Mouse (Mus musculus) thymus, adult 2 months (tissue): ENCODE results near the gene H1foo. TPM values are rescaled to one million over a fixed set of nuclear protein-coding genes. Genes with fewer than 3 reads are reported as not detected.

ENCODE experiments used
- DNase-seq: peaks from one replicate; pipeline ENCODE4 v3.0.0; 2021
- H3K27ac ChIP-seq: fragments of 200-500 bp; 2 replicates; pipeline ENCODE4 v1.5.1; 2012; ENCODE audit warnings: low read length, control low read depth; ENCODE audit not compliant: control insufficient read depth, insufficient read depth
- H3K27me3 ChIP-seq: fragments of 200-500 bp; 2 replicates; pipeline ENCODE4 v1.6.1; 2012; ENCODE audit warnings: mild to moderate bottlenecking, low read length, moderate library complexity, mixed read lengths; ENCODE audit not compliant: control insufficient read depth, insufficient read depth
- H3K36me3 ChIP-seq: fragments of 200-500 bp; 2 replicates; pipeline ENCODE4 v1.6.1; 2012; ENCODE audit warnings: mild to moderate bottlenecking, low read length, moderate library complexity; ENCODE audit not compliant: control insufficient read depth, insufficient read depth
- H3K4me1 ChIP-seq: fragments of 200-500 bp; replicated peaks from 2 replicates; pipeline ENCODE4 v1.6.1; 2012; ENCODE audit warnings: low read length; ENCODE audit not compliant: control insufficient read depth, insufficient read depth
- H3K4me3 ChIP-seq: fragments of 200-500 bp; 2 replicates; pipeline ENCODE4 v1.5.1; 2012; ENCODE audit warnings: mild to moderate bottlenecking, low read length, control low read depth, moderate library complexity; ENCODE audit not compliant: control insufficient read depth, insufficient read depth
- CTCF ChIP-seq: fragments of 200-500 bp; IDR thresholded peaks from 2 replicates; pipeline ENCODE4 v1.5.1; 2012; ENCODE audit warnings: mild to moderate bottlenecking, control low read depth, low read length, moderate library complexity, borderline replicate concordance; ENCODE audit not compliant: control insufficient read depth, poor library complexity, insufficient read depth; ENCODE audit errors: extremely low read depth
- POLR2A ChIP-seq: fragments of 200-500 bp; IDR thresholded peaks from 2 replicates; pipeline ENCODE4 v1.6.1; 2012; ENCODE audit warnings: mild to moderate bottlenecking, low read length, control low read depth, moderate library complexity; ENCODE audit not compliant: control insufficient read depth, poor library complexity, insufficient read depth; ENCODE audit errors: extremely low read depth
- WGBS: fragments of 180-500 bp; shearing (Covaris S2); methylation state at CpG from one replicate; pipeline ENCODE4 v1.1.7; 2018; 5-methylcytosine and 5-hydroxymethylcytosine counted together
- polyA plus RNA-seq: library from polyadenylated mRNA; depleted of rRNA; stranded (reverse); fragments of >200 nt; gene quantifications from 2 replicates; pipeline ENCODE4 v1.2.3, GENCODE M21; 2012

Gene H1foo
- polyA plus RNA-seq, 1 experiment, result 0.81 TPM

- Histone ChIP-seq H3K4me3 (peak overlapping the region; percentile 62), H3K4me1 (peaks cover 80% of the 10 kb centered on the region), H3K27ac (peak overlapping the region; percentile 99), H3K27me3 (no peaks in the 10 kb centered on the region), H3K36me3 (no peaks in the 10 kb centered on the region)
- WGBS, result 21% methylated on average over 3 of the region's 3 CpGs
- DNase-seq, result no peak
- TF ChIP-seq CTCF (no peak), POLR2A (no peak)
These were observed 45.3 kb downstream of the H1foo start for GRCm38 (mm10) chr6:115990056-115990455.

GRCm38 (mm10) chr6:115990479-115990878 is 45.7 kb downstream of the H1foo start:
- no peak for TF ChIP-seq POLR2A
- TF ChIP-seq CTCF, result no peak
- no peaks in the 10 kb centered on the region for H3K27me3 ChIP-seq
- H3K4me1 ChIP-seq, result peaks cover 77% of the 10 kb centered on the region
- peak overlapping the region; percentile 99 for H3K27ac ChIP-seq
- peak; percentile 31 for DNase-seq
- WGBS, result 76% methylated on average over 9 of the region's 9 CpGs
- H3K4me3 ChIP-seq, result peak overlapping the region; percentile 62
- H3K36me3 ChIP-seq, result no peaks in the 10 kb centered on the region

GRCm38 (mm10) chr6:115991108-115991880 is 46.6 kb downstream of the H1foo start:
- TF ChIP-seq CTCF, result no peak
- TF ChIP-seq POLR2A, result peak; percentile 13; the same call in 1 of the 2 replicates
- Histone ChIP-seq H3K27me3 (no peaks in the 10 kb centered on the region), H3K27ac (peak overlapping the region; percentile 99), H3K4me1 (peaks cover 77% of the 10 kb centered on the region), H3K4me3 (peak overlapping the region; percentile 62), H3K36me3 (no peaks in the 10 kb centered on the region)
- WGBS, result 49% methylated on average over 13 of the region's 13 CpGs
- DNase-seq, result peak; percentile 43

- Histone ChIP-seq H3K4me3 (peak overlapping the region; percentile 62), H3K27me3 (no peaks in the 10 kb centered on the region), H3K36me3 (no peaks in the 10 kb centered on the region), H3K27ac (peak overlapping the region; percentile 99), H3K4me1 (peaks cover 77% of the 10 kb centered on the region)
- TF ChIP-seq CTCF (no peak), POLR2A (no peak)
- DNase-seq, result no peak
- WGBS, result 77% methylated on average over 10 of the region's 10 CpGs
These were observed 47.3 kb downstream of the H1foo start for GRCm38 (mm10) chr6:115991881-115992620.

GRCm38 (mm10) chr6:115992981-115993380 is 48.2 kb downstream of the H1foo start:
- no peaks in the 10 kb centered on the region for H3K27me3 ChIP-seq
- H3K4me3 ChIP-seq, result peak overlapping the region; percentile 96
- DNase-seq, result peak; percentile 38
- WGBS, result 86% methylated on average over 6 of the region's 6 CpGs
- peaks cover 71% of the 10 kb centered on the region for H3K4me1 ChIP-seq
- H3K36me3 ChIP-seq, result no peaks in the 10 kb centered on the region
- H3K27ac ChIP-seq, result peak overlapping the region; percentile 42
- TF ChIP-seq CTCF, result peak; percentile 7; the same call in 1 of the 2 replicates
- no peak for TF ChIP-seq POLR2A

GRCm38 (mm10) chr6:115993463-115994145 is 48.9 kb downstream of the H1foo start:
- 4% methylated on average over 86 of the region's 86 CpGs for WGBS
- Histone ChIP-seq H3K4me3 (peak overlapping the region; percentile 96), H3K4me1 (peaks cover 67% of the 10 kb centered on the region), H3K27ac (peak overlapping the region; percentile 42), H3K36me3 (no peaks in the 10 kb centered on the region), H3K27me3 (no peaks in the 10 kb centered on the region)
- peak; percentile 57 for DNase-seq
- no peak for TF ChIP-seq CTCF
- no peak for TF ChIP-seq POLR2A
